Mouse (Mus musculus): ENCODE measurements around the gene Zfp341. TPM values are rescaled to one million over a fixed set of nuclear protein-coding genes. Genes with fewer than 3 reads are reported as not detected.
A peak's percentile ranks its signal among the peaks of the same experiment; 100 is the strongest.

Gene Zfp341
- polyA plus RNA-seq, 1 experiment from 2014 or later, result 1.3 TPM

GRCm38 (mm10) chr2:154641176-154641575, 28.1 kb downstream of the Zfp341 start:
- no peak overlapping the region for H3K9ac ChIP-seq (replicated peaks; ENCODE audit: low read length)
- 74% methylated on average over 8 of the region's 8 CpGs for WGBS
- no peak overlapping the region for H3K4me2 ChIP-seq (replicated peaks; ENCODE audit: low read depth, low read length)
- H3K4me1 ChIP-seq (ENCODE audit: insufficient read depth, low read length), result no peaks in the 10 kb centered on the region
- no peaks in the 10 kb centered on the region for H3K27me3 ChIP-seq (ENCODE audit: insufficient read depth, low read length)
- ATAC-seq (ENCODE audit: low FRiP score, low TSS enrichment), result no peak
- H3K4me3 ChIP-seq (ENCODE audit: low read length), result no peak overlapping the region
- no peak overlapping the region for H3K27ac ChIP-seq (ENCODE audit: low read length)
- peaks cover 26% of the 10 kb centered on the region for H3K36me3 ChIP-seq (ENCODE audit: insufficient read depth, low read length)
- H3K9me3 ChIP-seq (ENCODE audit: low read length), result 0 out of 2 replicates have a peak, but pooled peaks cover 5% of the 10 kb centered on the region

GRCm38 (mm10) chr2:154642005-154642459, 28.9 kb downstream of the Zfp341 start:
- Histone ChIP-seq H3K36me3 (ENCODE audit: insufficient read depth, low read length) (peaks cover 24% of the 10 kb centered on the region), H3K27me3 (ENCODE audit: insufficient read depth, low read length) (no peaks in the 10 kb centered on the region), H3K9ac (replicated peaks; ENCODE audit: low read length) (no peak overlapping the region), H3K4me1 (ENCODE audit: insufficient read depth, low read length) (no peaks in the 10 kb centered on the region), H3K4me2 (replicated peaks; ENCODE audit: low read depth, low read length) (0 out of 2 replicates have a peak overlapping the region, but pooled peaks have one; percentile 22), H3K9me3 (ENCODE audit: low read length) (0 out of 2 replicates have a peak, but pooled peaks cover 5% of the 10 kb centered on the region), H3K4me3 (ENCODE audit: low read length) (peak overlapping the region; percentile 11), H3K27ac (ENCODE audit: low read length) (peak overlapping the region; percentile 89)
- ATAC-seq (ENCODE audit: low FRiP score, low TSS enrichment), result peak; percentile 71
- 84% methylated on average over 9 of the region's 9 CpGs for WGBS

- Histone ChIP-seq H3K27ac (ENCODE audit: low read length) (peak overlapping the region; percentile 89), H3K27me3 (ENCODE audit: insufficient read depth, low read length) (no peaks in the 10 kb centered on the region), H3K4me2 (replicated peaks; ENCODE audit: low read depth, low read length) (no peak overlapping the region), H3K9ac (replicated peaks; ENCODE audit: low read length) (no peak overlapping the region), H3K4me1 (ENCODE audit: insufficient read depth, low read length) (no peaks in the 10 kb centered on the region), H3K36me3 (ENCODE audit: insufficient read depth, low read length) (peaks cover 23% of the 10 kb centered on the region), H3K4me3 (ENCODE audit: low read length) (no peak overlapping the region), H3K9me3 (ENCODE audit: low read length) (0 out of 2 replicates have a peak, but pooled peaks cover 5% of the 10 kb centered on the region)
- WGBS, result 70% methylated on average over 6 of the region's 6 CpGs
- 0 out of 2 replicates have a peak, but pooled peaks have one; percentile 1 for ATAC-seq (ENCODE audit: low FRiP score, low TSS enrichment)
These were observed 29.8 kb downstream of the Zfp341 start for GRCm38 (mm10) chr2:154642712-154643385.

- WGBS, result 78% methylated on average over 5 of the region's 5 CpGs
- no peaks in the 10 kb centered on the region for H3K27me3 ChIP-seq (ENCODE audit: insufficient read depth, low read length)
- peaks cover 10% of the 10 kb centered on the region for H3K36me3 ChIP-seq (ENCODE audit: insufficient read depth, low read length)
- H3K27ac ChIP-seq (ENCODE audit: low read length), result no peak overlapping the region
- no peak for ATAC-seq (ENCODE audit: low FRiP score, low TSS enrichment)
- H3K4me2 ChIP-seq (replicated peaks; ENCODE audit: low read depth, low read length), result no peak overlapping the region
- no peaks in the 10 kb centered on the region for H3K9me3 ChIP-seq (ENCODE audit: low read length)
- no peaks in the 10 kb centered on the region for H3K4me1 ChIP-seq (ENCODE audit: insufficient read depth, low read length)
- H3K9ac ChIP-seq (replicated peaks; ENCODE audit: low read length), result no peak overlapping the region
- no peak overlapping the region for H3K4me3 ChIP-seq (ENCODE audit: low read length)
These were observed 33.5 kb downstream of the Zfp341 start for GRCm38 (mm10) chr2:154646634-154647033.

- H3K27me3 ChIP-seq (ENCODE audit: insufficient read depth, low read length), result no peaks in the 10 kb centered on the region
- H3K36me3 ChIP-seq (ENCODE audit: insufficient read depth, low read length), result peaks cover 10% of the 10 kb centered on the region
- no peaks in the 10 kb centered on the region for H3K4me1 ChIP-seq (ENCODE audit: insufficient read depth, low read length)
- H3K9ac ChIP-seq (replicated peaks; ENCODE audit: low read length), result no peak overlapping the region
- no peak overlapping the region for H3K27ac ChIP-seq (ENCODE audit: low read length)
- ATAC-seq (ENCODE audit: low FRiP score, low TSS enrichment), result no peak
- WGBS, result 25% methylated on average over 3 of the region's 3 CpGs
- no peaks in the 10 kb centered on the region for H3K9me3 ChIP-seq (ENCODE audit: low read length)
- no peak overlapping the region for H3K4me3 ChIP-seq (ENCODE audit: low read length)
- no peak overlapping the region for H3K4me2 ChIP-seq (replicated peaks; ENCODE audit: low read depth, low read length)
These were observed 35.0 kb downstream of the Zfp341 start for GRCm38 (mm10) chr2:154648086-154648485.

GRCm38 (mm10) chr2:154650404-154650803, 37.3 kb downstream of the Zfp341 start:
- Histone ChIP-seq H3K27me3 (ENCODE audit: insufficient read depth, low read length) (no peaks in the 10 kb centered on the region), H3K4me3 (ENCODE audit: low read length) (no peak overlapping the region), H3K4me2 (replicated peaks; ENCODE audit: low read depth, low read length) (no peak overlapping the region), H3K4me1 (ENCODE audit: insufficient read depth, low read length) (no peaks in the 10 kb centered on the region), H3K9me3 (ENCODE audit: low read length) (no peaks in the 10 kb centered on the region), H3K36me3 (ENCODE audit: insufficient read depth, low read length) (no peaks in the 10 kb centered on the region), H3K27ac (ENCODE audit: low read length) (peak overlapping the region; percentile 93; the same call in 1 of the 2 replicates), H3K9ac (replicated peaks; ENCODE audit: low read length) (no peak overlapping the region)
- no peak for ATAC-seq (ENCODE audit: low FRiP score, low TSS enrichment)
- 82% methylated on average over 3 of the region's 3 CpGs for WGBS

GRCm38 (mm10) chr2:154651363-154651762, 38.3 kb downstream of the Zfp341 start, which contains the start of gene Chmp4b:
Gene Chmp4b, plus strand, starts transcription at chr2:154651705.
- no peaks in the 10 kb centered on the region for H3K9me3 ChIP-seq (ENCODE audit: low read length)
- ATAC-seq (ENCODE audit: low FRiP score, low TSS enrichment), result peak; percentile 77
- H3K4me2 ChIP-seq (replicated peaks; ENCODE audit: low read depth, low read length), result no peak within 1 kb of the TSS; the same call in 1 of the 2 replicates
- WGBS, result 46% methylated on average over 8 of the region's 8 CpGs
- no peak within 1 kb of the TSS; the same call in 1 of the 2 replicates for H3K9ac ChIP-seq (replicated peaks; ENCODE audit: low read length)
- H3K4me3 ChIP-seq (ENCODE audit: low read length), result no peak within 1 kb of the TSS
- H3K36me3 ChIP-seq (ENCODE audit: insufficient read depth, low read length), result no peaks in the 10 kb centered on the region
- H3K27me3 ChIP-seq (ENCODE audit: insufficient read depth, low read length), result no peaks in the 10 kb centered on the region
- H3K27ac ChIP-seq (ENCODE audit: low read length), result peak within 1 kb of the TSS; percentile 93
- H3K4me1 ChIP-seq (ENCODE audit: insufficient read depth, low read length), result no peaks in the 10 kb centered on the region; the same call in 1 of the 2 replicates

- WGBS, result 95% methylated on average over 12 of the region's 12 CpGs
- Histone ChIP-seq H3K27me3 (ENCODE audit: insufficient read depth, low read length) (no peaks in the 10 kb centered on the region), H3K4me1 (ENCODE audit: insufficient read depth, low read length) (peaks cover 17% of the 10 kb centered on the region), H3K27ac (ENCODE audit: low read length) (no peak overlapping the region), H3K4me3 (ENCODE audit: low read length) (no peak overlapping the region), H3K9me3 (ENCODE audit: low read length) (no peaks in the 10 kb centered on the region), H3K9ac (replicated peaks; ENCODE audit: low read length) (no peak overlapping the region), H3K36me3 (ENCODE audit: insufficient read depth, low read length) (no peaks in the 10 kb centered on the region), H3K4me2 (replicated peaks; ENCODE audit: low read depth, low read length) (no peak overlapping the region)
- ATAC-seq (ENCODE audit: low FRiP score, low TSS enrichment), result no peak
These were observed 41.9 kb downstream of the Zfp341 start for GRCm38 (mm10) chr2:154654976-154655375.

GRCm38 (mm10) chr2:154655878-154656414, 42.8 kb downstream of the Zfp341 start:
- H3K9me3 ChIP-seq (ENCODE audit: low read length), result no peaks in the 10 kb centered on the region
- 45% methylated on average over 2 of the region's 2 CpGs for WGBS
- H3K4me2 ChIP-seq (replicated peaks; ENCODE audit: low read depth, low read length), result peak overlapping the region; percentile 52; the same call in 1 of the 2 replicates
- no peaks in the 10 kb centered on the region for H3K36me3 ChIP-seq (ENCODE audit: insufficient read depth, low read length)
- ATAC-seq (ENCODE audit: low FRiP score, low TSS enrichment), result no peak
- H3K9ac ChIP-seq (replicated peaks; ENCODE audit: low read length), result peak overlapping the region; percentile 40
- no peaks in the 10 kb centered on the region for H3K27me3 ChIP-seq (ENCODE audit: insufficient read depth, low read length)
- no peak overlapping the region for H3K4me3 ChIP-seq (ENCODE audit: low read length)
- peak overlapping the region; percentile 21; the same call in 1 of the 2 replicates for H3K27ac ChIP-seq (ENCODE audit: low read length)
- H3K4me1 ChIP-seq (ENCODE audit: insufficient read depth, low read length), result peaks cover 17% of the 10 kb centered on the region
